Mouse (Mus musculus) neural tube, embryonic 10.5 days (tissue): ENCODE data around the gene Prickle4.

ENCODE experiments used
- DNase-seq: peaks from one replicate; pipeline ENCODE4 v3.0.0-alpha.2; 2017; ENCODE audit warnings: low spot score; ENCODE audit errors: extremely low spot score

The Prickle4 gene

DNA sequence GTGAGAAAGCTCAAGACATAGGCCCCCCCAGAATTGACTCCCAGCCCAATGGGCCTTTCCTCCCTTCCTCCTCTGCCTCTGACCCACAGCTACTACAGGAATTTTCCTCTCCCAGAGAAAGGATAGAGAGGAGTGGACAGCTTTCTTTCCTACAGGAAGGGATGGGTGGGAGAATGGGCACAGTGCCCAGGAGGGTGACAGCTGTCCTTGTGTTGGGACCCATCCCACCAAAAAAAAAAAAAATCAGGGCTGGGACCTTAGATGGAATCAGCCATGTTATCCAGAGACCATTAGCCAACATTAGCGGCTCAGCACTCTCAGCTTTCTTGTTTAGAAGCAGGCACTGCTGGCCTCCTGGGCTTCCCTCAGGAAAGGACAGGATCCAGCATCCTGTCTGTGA lies 11.7 kb upstream of the Prickle4 start:
- DNase-seq, result no peak

DNA sequence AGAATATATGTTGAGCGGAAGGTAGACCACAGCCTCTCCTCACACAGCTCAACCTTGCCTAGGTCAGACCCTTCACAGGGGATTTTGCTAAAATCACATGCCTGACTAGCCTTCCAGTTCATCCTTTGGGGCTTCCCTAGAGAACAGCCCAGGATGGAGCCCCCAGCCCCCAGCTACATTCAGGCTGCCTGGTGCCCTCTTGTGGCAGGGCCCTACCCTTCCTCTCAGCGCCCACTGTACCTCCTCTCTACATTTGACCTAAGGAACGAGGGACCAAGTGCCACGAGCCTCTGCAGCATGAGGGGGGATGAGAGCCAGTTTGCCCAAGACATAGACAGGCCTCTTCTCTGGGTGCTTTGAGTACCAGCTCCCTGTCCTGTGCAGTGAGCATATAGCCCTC lies 10.2 kb upstream of the Prickle4 start:
- no peak for DNase-seq

DNA sequence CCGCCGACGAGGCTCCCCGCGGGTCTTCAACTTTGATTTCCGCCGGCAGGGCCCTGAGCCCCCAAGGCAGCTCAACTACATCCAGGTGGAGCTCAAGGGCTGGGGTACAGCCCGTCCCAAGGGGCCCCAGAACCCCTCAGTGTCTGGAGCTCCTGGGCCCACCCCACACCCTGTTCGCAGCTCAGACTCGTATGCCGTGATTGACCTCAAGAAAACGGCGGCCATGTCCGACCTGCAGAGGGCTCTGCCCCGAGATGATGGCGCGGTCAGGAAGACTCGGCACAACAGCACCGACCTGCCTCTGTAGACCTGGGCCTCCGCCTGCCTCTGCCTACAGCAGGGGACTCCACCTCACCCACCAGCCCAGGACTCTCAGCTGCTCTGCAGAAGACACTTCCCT lies 9.0 kb upstream of the Prickle4 start:
- peak; percentile 40 for DNase-seq

DNA sequence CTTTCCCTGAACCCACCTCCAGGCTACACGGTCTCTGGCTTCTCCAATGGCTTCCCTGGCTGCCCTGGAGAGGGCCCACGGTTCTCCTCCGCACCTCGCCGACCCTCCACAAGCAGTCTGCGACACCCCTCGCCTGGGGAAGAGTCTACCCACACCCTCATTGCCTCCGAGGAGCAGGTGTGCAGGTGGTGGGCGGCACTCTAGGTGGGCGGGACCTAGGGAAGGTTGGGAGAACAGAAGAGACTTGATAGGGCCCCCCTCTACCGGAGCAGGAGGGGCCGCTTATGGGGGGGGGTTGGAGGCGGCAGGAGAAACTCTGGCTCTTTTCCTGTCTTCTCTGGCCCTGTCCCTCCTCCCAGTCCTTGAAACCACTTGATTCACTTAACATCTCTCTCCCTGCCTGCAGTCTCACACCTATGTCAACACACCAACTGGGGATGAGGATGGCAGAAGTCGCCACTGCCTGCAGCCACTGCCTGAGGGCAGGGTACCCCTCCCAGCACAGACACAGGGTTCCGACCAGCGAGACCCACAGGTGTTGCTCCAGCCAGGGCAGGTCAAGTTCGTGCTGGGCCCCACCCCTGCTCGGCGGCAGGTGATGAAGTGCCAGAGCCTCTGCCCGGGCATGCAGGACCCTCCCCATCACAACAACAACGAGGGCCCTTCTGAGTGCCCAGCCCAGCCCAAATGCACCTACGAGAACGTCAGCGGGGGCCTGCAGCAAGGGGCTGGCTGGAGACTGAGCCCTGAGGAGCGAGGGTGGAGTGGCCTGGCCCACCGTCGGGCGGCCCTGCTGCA lies 8.2 kb upstream of the Prickle4 start:
- no peak for DNase-seq

DNA sequence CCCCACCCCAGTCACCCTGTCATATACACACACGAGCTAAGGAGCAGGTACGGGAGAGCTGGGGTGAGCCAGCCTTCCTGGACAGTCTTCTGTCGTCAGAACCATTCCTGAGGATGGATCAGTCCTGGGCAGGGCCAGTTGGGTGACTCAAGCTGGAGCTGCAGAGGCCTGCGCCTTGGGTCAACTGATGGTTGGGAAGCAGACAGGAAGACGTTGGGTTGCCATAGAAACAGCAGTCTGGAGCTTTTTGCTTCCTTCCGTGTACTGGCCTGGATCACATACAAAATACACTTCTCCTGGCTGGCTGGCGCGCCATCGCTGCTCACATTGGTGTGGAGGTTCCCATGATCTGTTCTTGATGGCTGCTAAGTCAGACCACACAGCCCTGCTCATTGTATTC lies 7.3 kb upstream of the Prickle4 start:
- DNase-seq, result no peak

DNA sequence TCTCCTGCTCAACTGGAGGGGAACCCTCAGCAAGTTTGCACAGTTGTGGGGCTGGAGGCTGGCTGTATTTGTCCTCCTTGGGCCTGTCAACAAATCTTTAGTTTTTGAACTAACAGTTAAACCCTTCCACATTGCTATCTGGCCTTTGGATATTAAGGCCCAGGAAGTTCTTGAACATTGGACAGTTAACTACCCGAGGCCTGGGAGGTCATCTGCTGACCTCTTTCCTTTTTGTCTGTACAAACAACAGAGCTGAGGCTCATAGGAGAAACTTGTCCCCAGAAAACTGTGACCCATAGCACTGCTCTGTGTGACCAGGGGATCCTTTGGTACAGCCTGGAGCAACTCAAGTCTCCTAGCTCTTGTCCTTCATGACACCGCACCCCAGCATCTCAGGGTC lies 4.5 kb upstream of the Prickle4 start:
- no peak for DNase-seq

DNA sequence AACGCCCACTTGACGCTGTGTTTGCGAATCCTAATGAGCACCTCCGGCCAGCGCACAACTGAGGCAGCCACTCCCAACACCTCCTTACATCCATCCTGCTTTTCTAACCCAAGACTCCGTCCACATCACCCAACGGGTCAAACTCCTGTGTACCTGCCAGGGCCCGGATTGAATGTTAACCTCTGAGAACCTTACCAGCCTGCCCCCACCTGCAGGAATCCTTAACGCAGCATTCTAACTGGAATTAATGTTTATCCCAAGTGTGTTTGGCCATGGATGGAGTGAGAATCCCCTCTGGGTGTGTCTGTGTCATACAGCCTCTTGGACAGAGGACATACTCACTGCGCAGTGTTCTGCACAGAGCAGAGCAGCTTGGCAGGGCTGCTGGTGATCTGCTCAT lies 3.6 kb upstream of the Prickle4 start:
- no peak for DNase-seq

DNA sequence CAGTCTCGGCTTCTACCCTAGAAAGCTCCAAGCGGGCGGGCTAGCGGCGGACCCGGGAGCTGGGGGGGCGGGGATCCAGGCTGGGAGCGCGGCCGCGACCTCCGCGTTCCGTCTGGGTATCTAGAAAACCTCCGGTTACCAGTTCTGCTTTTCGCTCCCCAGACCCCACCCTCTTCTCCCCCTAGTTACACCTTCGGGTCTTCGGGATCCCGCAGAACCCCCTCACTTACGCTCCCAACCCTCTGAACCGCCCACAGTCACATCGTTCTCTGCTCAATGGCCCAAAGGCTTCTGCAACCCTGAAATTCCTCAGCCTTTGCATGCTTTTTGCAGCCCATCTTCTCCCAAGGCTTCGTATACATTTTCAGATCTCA lies 788 bp upstream of the Prickle4 start:
- DNase-seq, result no peak

DNA sequence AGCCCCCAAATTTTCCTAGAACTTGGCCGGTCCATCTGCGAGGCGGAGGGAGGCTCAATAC lies 264 bp downstream of the Prickle4 start, which contains the start of gene Gm21981:
Gene Gm21981, minus strand, starts transcription at position 14 of the 61 bp plus-strand sequence.
- DNase-seq, result no peak

DNA sequence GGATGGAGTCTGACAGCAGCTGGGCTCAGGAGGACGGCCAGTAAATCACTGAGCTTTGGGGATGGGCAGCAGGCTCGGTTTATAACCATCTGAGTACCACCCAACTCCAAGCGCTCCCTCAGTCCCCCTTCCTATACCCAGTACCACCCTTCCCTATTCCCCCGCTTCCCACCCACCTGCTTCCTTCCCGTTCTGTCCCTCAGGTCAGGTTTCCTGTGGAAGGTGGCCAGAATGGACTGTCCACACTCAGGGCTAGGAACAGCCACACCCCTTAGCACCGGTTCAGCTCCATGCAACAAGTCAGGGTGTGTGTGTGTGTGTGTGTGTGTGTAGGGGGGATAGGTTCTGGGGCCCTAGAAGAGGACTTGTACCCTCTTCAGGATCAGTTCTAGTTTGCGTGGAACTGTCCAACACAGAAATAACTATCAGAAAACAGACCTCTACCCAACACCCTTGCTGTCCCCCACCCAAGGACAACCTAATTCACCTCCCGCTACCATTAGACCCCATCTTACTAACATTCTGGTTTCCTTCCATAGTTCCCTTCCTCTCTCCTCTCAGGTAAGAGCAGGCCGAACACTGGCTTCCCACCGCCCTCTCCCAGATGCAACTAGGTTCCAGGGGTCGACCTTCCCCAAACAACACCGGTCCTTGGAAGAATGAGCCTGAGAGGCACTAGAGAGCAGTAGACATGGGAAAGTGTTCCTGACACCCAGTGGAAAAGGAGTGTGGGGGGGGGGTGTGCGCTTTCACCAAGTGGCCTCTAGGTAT lies 680 bp downstream of the Prickle4 start:
- no peak for DNase-seq

DNA sequence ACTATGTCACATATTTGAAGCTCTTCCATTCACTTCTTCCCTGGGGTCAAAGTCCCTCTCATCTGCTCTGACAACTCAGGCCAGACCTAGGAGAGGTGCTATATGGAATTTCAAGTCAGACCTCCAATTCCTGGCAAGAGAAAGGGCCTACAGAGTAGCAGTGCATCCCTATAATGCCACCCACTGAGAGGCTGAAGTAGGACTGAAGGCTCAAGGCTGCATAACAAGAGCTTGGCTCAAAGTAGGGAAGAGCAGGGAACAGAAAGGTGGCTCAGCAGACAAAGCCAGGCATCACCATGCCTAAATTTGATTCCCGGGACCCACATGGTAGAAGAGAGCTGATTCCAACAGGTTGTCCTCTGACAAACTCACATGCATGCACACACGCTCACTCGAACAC lies 2.9 kb downstream of the Prickle4 start:
- no peak for DNase-seq

DNA sequence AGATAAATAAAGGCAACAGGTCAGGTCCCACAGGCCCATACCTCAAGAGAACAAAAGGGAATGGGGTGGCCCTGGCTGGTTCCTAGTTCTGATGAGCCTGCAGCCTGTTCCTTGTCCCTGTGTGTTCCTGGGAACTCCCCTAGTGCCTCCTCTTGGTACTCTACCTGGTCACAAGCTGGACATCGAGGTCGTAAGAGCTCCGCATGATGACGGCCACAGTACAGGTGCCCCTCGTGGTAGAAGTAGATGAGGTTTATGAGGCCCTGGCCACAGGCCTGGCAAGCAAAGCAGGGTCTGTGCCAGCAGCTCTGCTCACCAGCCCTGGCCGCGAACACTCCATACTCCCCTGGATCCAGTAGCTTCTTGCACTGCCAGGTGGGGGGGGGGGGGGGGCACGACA lies 4.6 kb downstream of the Prickle4 start:
- DNase-seq, result no peak

DNA sequence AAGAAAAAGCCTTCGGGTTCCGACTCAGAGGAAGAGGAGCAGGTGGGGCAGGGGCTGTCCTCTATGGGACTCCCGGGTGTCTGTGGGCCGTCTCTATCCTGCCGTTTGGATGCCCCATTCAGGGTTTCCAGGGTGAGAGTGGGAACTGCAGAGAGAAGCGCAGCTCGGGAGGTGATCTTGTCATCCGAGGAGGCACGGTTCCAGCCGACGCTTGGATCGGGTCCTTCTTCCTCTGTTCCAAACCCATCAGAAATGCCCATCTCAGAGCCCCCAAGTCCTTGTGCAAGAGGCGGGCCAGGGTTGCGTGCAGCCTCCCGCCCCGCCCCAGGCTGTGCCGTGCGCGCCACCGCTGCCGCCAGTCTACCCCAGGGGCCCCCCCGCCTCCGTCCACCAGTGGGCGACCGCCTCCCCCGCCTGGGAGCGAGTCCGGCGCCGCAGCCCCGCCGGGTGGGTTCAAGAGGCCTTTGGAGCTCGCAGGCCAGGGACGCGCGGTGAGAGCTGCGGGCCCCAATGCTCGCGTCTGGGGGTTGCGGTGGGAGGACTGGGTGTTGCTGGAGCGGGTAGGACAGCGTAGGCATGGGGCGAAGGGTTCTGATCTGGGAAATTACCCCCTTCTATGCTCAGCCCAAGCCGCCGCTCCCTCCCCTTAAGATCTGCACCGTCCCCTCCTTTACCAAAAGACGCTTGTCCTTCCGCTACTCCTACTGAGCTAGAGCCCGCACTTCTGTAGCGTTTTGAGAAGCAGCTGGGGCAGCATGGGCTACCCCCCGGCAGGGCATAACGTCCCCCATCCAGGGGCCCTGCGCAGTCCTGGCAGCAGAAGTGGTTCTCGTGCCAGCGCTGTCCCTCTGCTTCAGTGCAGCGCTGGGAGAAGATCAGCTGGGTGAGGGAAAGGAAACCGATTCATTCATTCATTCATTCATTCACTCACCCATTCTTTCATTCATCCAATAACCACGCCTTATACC lies 5.6 kb downstream of the Prickle4 start, which contains the start of gene Frs3:
Gene Frs3, plus strand, starts transcription at position 423 of the 968 bp plus-strand sequence.
- peak; percentile 77 for DNase-seq

DNA sequence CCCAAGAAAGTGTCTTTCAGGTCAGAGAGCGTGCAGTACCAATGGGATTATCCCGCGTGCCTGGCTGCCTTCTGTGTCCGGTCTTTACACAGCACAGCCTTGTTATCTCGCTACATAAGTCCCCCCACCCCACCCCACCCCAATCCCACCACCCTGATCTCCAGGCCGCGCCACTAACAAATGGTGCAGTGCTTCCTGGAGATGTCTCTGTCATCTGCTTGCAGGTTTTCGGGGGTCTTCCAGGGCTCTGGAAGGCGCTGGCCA lies 6.3 kb downstream of the Prickle4 start, which contains the start of gene Tomm6:
Gene Tomm6, minus strand, starts transcription at position 43 of the 264 bp plus-strand sequence.
- DNase-seq, result no peak

DNA sequence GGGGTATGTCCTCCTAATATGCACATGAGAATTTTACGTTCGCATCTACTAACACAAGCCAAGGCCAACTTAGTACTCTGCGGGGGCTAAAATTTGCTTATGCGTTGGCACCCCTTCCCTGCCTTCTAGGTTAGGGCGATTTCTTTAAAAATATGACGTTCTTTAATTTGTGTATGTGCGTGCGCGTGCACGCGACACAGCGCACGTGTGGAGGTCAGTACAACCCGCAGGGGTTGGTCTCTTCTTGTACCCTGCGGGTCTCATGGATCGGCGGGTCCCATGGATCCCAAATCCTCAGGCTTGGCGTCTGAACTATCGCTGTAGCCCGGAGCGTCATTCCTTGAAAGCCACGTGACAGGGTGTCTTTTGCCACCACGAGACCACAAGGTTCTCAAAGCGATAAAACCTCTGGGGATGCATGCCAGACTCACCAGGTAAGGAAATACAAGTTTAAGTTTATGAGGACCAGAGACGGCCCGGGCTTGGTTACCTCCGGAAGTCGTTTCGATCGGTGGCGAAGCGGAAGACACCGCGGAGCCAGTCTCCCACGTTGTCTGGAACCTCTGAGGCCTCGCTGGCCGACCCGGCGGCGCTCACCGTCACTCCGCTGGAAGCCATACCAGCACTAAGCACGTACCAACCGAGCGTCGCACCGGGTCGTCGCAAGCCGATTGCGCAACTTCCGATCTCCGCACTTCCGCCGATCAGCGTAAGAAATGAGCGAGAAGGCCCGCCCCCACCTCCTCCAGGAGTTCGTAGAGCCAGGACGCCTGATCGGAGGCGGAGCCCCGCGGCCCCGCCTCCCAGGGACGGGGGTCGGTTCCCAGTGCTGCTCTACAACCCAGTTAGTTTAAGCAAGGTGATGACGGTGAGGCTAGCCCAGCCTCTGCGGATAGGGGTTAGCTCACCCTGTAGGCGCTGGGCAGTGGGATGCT lies 6.9 kb downstream of the Prickle4 start:
- DNase-seq, result peak; percentile 93

DNA sequence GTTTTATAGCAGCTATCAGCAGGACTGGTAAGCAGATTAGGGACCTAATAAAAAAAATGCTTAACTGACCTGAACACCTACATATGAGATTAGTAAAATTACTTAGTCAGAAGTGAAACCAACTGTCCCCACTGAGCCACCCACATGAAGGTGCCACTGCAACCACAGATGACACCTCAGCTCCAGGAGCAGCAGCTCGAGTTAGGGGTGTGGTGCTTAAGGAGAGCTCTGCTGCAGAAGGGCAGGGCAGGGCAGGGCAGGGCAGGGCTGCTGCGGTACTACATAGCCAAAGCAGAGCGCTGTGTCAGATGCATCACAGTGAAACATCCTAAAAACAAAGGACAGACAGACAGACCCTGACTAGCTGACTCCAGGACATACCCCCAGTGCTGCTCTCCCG lies 11.7 kb downstream of the Prickle4 start:
- DNase-seq, result no peak

DNA sequence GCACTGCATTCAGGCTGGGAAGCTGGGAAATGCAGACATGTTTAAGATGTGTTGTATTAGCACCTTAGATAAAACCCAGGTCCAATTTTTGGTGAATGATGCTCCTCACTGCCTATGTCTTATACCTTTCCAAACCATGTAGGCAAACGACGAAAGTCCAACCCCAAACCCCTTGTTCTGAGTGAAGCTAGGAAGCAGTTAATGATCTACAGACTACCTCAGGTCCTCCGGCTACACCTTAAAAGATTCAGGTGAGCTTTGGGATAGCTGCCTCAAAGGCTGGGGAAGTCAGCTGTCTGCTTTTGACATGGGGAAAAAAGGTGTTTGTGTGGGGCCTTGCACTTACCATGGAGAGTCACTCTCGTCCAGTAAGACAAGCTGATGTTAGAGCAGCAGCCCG lies 15.8 kb downstream of the Prickle4 start:
- no peak for DNase-seq

DNA sequence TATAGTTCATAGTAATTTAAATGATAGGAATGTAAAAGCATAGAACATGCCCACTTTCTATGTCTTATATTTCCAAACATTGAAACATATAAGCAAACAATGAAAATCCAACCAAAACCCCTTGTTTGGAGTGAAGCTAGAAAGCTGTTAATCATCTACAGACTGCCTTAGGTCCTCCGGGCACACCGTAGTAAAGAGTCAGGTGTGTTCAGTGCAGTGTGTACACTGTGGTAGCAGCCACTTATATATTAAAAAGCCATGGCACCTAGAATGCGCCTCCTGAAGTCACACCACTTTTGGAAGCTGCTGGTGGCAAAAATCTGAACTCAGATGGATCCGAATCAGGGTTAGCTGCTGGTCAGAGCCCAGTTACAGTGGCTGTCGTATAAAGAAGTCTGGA lies 16.3 kb downstream of the Prickle4 start:
- DNase-seq, result no peak

DNA sequence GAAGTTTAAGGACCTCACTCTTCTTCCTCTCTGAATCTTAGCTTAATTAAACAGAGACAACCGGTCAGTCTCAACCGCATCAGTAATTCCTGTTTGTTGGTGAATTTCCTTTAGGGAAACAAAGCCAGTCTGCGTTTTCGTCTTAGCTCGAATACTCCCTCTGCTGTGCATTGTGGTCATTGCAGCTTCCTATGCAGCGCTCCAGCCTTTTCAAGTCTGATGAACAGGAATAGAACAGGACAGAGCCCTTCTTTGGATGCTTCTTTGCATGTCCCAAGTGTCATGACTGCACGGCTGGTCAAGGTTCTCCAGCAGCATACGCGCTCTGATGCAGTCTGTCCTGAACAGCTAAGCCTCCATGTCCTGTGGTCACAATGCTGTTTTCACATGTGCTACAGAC lies 18.0 kb downstream of the Prickle4 start:
- DNase-seq, result peak; percentile 76

DNA sequence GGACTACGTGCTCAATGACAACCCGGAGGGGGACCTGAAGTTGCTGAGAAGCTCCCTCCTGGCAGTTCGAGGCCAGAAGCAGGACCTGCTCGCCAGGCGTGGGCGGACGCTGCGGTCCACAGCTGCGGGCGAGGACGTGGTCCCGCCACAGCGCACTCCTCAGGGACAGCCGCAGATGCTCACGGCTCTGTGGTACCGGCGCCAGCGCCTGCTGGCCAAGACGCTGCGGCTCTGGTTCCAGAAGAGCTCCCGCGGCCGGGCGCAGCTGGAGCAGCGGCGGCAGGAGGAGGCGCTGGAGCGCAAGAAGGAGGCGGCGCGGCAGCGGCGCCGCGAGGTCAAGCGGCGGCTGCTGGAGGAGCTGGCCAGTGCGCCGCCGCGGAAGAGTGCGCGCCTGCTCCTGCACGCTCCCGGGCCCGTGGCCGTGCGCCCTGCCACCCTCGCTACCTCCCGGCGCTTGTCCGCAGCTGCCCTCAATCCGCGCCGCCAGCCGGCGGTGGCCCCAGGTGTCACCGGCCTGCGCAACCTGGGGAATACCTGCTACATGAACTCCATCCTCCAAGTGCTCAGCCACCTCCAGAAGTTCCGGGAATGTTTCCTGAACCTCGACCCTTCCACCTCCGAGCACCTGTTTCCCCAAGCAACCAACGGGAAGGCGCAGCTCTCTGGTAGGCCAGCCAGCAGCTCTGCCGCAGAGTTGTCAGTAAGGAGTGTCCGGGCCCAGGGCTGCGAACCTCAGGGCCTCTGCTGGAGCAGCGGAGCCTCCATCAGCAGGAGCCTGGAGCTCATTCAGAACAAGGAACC lies 22.0 kb downstream of the Prickle4 start:
- peak; percentile 68 for DNase-seq

DNA sequence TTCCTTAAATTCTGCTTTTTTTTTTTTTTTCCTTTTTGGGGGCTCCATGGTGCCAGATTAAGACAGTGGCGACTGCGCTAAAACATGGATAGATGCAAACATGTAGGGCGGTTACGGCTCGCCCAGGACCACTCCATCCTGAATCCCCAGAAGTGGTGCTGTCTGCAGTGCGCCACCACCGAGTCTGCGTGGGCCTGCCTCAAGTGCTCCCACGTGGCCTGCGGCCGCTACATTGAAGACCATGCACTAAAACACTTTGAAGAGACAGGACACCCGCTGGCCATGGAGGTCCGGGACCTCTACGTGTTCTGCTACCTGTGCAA lies 22.6 kb downstream of the Prickle4 start:
- DNase-seq, result no peak
